Comparison of ENCODE assay signal across 24 mouse cellular contexts in the genomic region with DNA sequence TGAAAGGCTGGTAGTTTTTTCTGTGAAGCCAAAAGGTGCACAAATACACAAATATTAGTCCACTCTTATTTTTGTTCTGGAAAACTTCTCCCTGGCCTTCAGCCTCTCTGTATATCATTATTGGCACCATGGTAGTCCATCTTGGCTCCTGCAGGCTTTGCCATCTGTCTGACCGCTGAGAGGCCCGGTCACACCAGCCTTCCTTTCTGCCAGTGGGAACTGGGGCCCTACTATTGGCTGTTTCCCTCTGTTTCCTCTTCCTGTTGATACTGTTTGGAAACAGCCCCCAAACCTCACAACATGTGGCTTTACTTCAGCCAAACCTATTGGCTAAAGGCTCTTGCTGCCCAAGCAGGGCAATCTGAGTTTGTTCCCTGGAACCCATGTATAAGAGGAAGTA.
DNase-seq lines count a peak whose midpoint lies in the region; ATAC-seq and TF ChIP-seq lines count a peak whose summit lies in the region.
"Had no signal": no experiment of that assay in that cellular context is flagged by ENCODE, and none has a peak within 500 bp of the region (broad histone marks: within the 10 kb centered on the region; RNA-seq: fewer than 3 reads in every experiment).

No protein-coding gene starts in this region.

- no peaks in the 10 kb centered on the region for H3K9me3 ChIP-seq in midbrain, postnatal 0 days (ENCODE audit: low read length)
- H3K9me3 ChIP-seq in midbrain, embryonic 11.5 days (ENCODE audit: control insufficient read depth, low read length) = no peaks in the 10 kb centered on the region
- H3K9me3 ChIP-seq: embryonic facial prominence, embryonic 12.5 days; forebrain, embryonic 13.5 days; heart, embryonic 12.5 days; hindbrain, embryonic 15.5 days; megakaryocyte, embryonic 14.5 days; midbrain, embryonic 15.5 days; neural tube, embryonic 15.5 days had no signal

- peak; percentile 15 for DNase-seq in adrenal gland, postnatal 10 days
- DNase-seq in adrenal gland, adult 18-20 months (ENCODE audit: low spot score in 2 of 2) = no peak
- DNase-seq in midbrain, postnatal 0 days (ENCODE audit: low spot score) = peak; percentile 16
- no peak for DNase-seq in midbrain, embryonic 11.5 days (ENCODE audit: low spot score, missing footprints)
- DNase-seq in cerebellum, postnatal 14 days = peak; percentile 70 to 87
- no peak for DNase-seq in gastrocnemius, adult 18-20 months (ENCODE audit: low spot score)
- DNase-seq in spleen, postnatal 36 days (ENCODE audit: low spot score in 2 of 2) = no peak
- no peak for DNase-seq in retina, embryonic 14.5 days (ENCODE audit: low spot score)
- DNase-seq: adrenal gland, postnatal 25 days; heart, postnatal 14 days; kidney, postnatal 4 days; lung, adult 18-20 months; lung, postnatal 14 days; right cerebral cortex, postnatal 25 days; thymus, postnatal 14 days had no signal

- no peak overlapping the region for H3K4me3 ChIP-seq in midbrain, postnatal 0 days (ENCODE audit: low read depth, low read length)
- H3K4me3 ChIP-seq in midbrain, embryonic 11.5 days (ENCODE audit: low read depth, low read length) = no peak overlapping the region
- H3K4me3 ChIP-seq: embryonic facial prominence, embryonic 12.5 days; erythroblast, embryonic 14.5 days; forebrain, embryonic 13.5 days; heart, embryonic 12.5 days; hindbrain, embryonic 15.5 days; megakaryocyte, embryonic 14.5 days; midbrain, embryonic 15.5 days; neural tube, embryonic 15.5 days had no signal

- 87% methylated on average over 2 of the region's 2 CpGs for WGBS in midbrain, postnatal 0 days
- WGBS in midbrain, embryonic 11.5 days = 90% methylated on average over 2 of the region's 2 CpGs

- H3K9ac ChIP-seq in midbrain, postnatal 0 days (replicated peaks; ENCODE audit: low read length, poor library complexity, severe bottlenecking) = no peak overlapping the region
- H3K9ac ChIP-seq in midbrain, embryonic 11.5 days (ENCODE audit: low read length) = no peak overlapping the region
- H3K9ac ChIP-seq: embryonic facial prominence, embryonic 12.5 days; forebrain, embryonic 13.5 days; heart, embryonic 12.5 days; hindbrain, embryonic 15.5 days; midbrain, embryonic 15.5 days; neural tube, embryonic 15.5 days had no signal

- H3K4me2 ChIP-seq in midbrain, postnatal 0 days (ENCODE audit: low read depth, low read length, poor library complexity, severe bottlenecking) = no peak overlapping the region
- no peak overlapping the region for H3K4me2 ChIP-seq in midbrain, embryonic 11.5 days
- H3K4me2 ChIP-seq: embryonic facial prominence, embryonic 12.5 days; forebrain, embryonic 13.5 days; heart, embryonic 12.5 days; hindbrain, embryonic 15.5 days; midbrain, embryonic 15.5 days; neural tube, embryonic 15.5 days had no signal

- no peak overlapping the region for H3K27ac ChIP-seq in midbrain, postnatal 0 days (ENCODE audit: low read depth, low read length)
- no peak overlapping the region for H3K27ac ChIP-seq in midbrain, embryonic 11.5 days (ENCODE audit: low read depth, low read length)
- H3K27ac ChIP-seq: embryonic facial prominence, embryonic 12.5 days; forebrain, embryonic 13.5 days; hindbrain, embryonic 15.5 days; midbrain, embryonic 15.5 days; neural tube, embryonic 15.5 days had no signal

- peaks cover 4% of the 10 kb centered on the region; the same call in 1 of the 2 replicates for H3K4me1 ChIP-seq in midbrain, postnatal 0 days (ENCODE audit: insufficient read depth, low read length)
- H3K4me1 ChIP-seq in midbrain, embryonic 11.5 days (ENCODE audit: control insufficient read depth, insufficient read depth, low read length) = no peaks in the 10 kb centered on the region

- no peak for TF ChIP-seq CTCF in midbrain, postnatal 0 days (IDR thresholded peaks at IDR 0.05)

- no peaks in the 10 kb centered on the region; the same call in 1 of the 2 replicates for H3K36me3 ChIP-seq in midbrain, postnatal 0 days (ENCODE audit: insufficient read depth, low read length)
- H3K36me3 ChIP-seq in midbrain, embryonic 11.5 days (ENCODE audit: control insufficient read depth, insufficient read depth, low read length) = no peaks in the 10 kb centered on the region
- H3K36me3 ChIP-seq: embryonic facial prominence, embryonic 12.5 days; midbrain, embryonic 15.5 days; neural tube, embryonic 15.5 days had no signal

- ATAC-seq in midbrain, postnatal 0 days (ENCODE audit: low FRiP score) = no peak
- ATAC-seq in midbrain, embryonic 11.5 days (ENCODE audit: low FRiP score) = no peak
- ATAC-seq: forebrain, embryonic 13.5 days; intestine, embryonic 16.5 days; midbrain, embryonic 15.5 days had no signal

- H3K27me3 ChIP-seq in midbrain, postnatal 0 days (ENCODE audit: insufficient read depth, low read length) = no peaks in the 10 kb centered on the region
- H3K27me3 ChIP-seq in midbrain, embryonic 11.5 days (ENCODE audit: control insufficient read depth, insufficient read depth, low read length) = no peaks in the 10 kb centered on the region
- H3K27me3 ChIP-seq: embryonic facial prominence, embryonic 12.5 days; forebrain, embryonic 13.5 days; heart, embryonic 12.5 days; hindbrain, embryonic 15.5 days; megakaryocyte, embryonic 14.5 days; midbrain, embryonic 15.5 days; neural tube, embryonic 15.5 days had no signal

Comparison
In these comparisons a context has a peak if more than half of its experiments do, and no peak if none do; other contexts are left out.
1. DNase-seq: peak in adrenal gland, postnatal 10 days (single experiment), midbrain, postnatal 0 days (single experiment) and cerebellum, postnatal 14 days (2 of 2); none in adrenal gland, adult 18-20 months (0 of 2), midbrain, embryonic 11.5 days (single experiment), gastrocnemius, adult 18-20 months (single experiment), spleen, postnatal 36 days (0 of 2) and retina, embryonic 14.5 days (single experiment).